Mouse (Mus musculus): ENCODE results near the gene Sh3bgrl3.

The Sh3bgrl3 gene

DNA sequence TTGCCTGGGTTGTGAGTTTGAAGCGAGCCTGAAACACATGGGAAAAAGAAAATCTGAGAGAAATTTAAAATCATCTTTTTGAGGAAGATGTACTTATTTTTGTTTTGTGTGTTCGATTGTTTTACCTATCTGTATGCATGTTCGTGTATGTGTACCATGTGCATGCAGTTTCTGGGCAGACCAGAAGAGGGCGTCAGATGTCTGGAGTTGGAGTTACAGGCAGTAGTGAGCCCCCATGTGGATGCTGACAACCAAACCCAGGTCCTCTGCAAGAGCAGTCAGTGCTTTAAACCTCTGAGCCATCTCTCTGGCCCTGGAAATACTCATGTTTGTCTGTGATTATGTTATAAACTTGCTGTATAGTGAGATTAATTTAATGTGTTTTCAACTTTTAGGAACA, 43.6 kb downstream of the Sh3bgrl3 start:
- ChIA-PET POLR2A (interaction anchor here in 1 of 4 experiments (0.6 to 0.7 kb wide), 2 partner anchors 7 to 78 kb away, joined by 4 read pairs; no protein-coding TSS in a partner anchor), CTCF (no interaction called here)

DNA sequence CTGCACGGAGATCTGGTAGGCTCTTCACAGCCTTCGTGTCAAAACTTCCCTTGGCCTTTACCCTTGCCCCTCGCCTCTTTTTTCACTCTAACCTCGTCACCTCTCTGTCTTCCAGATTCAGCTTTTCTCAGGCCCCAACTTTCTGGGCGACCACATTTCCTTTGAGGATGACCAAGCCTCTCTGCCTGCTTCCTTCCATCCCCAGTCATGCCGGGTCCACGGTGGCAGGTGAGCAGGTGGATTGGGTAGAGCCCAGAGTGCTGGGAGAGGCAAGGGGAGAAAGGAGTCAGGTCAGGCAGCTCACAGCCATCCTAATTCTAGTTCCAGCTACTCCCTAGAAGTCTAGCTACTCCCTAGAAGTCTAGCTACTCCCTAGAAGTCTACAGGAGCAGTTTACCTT, 46.1 kb downstream of the Sh3bgrl3 start:
- CTCF ChIA-PET = interaction anchor here in 3 of 4 experiments (0.8 to 1.9 kb wide), 5 partner anchors 13 to 70 kb away, joined by 3 to 14 read pairs (median 5); partner anchors contain the start of genes Cd52 (in 1 of the 3) and Crybg2 (in 1 of the 3)

DNA sequence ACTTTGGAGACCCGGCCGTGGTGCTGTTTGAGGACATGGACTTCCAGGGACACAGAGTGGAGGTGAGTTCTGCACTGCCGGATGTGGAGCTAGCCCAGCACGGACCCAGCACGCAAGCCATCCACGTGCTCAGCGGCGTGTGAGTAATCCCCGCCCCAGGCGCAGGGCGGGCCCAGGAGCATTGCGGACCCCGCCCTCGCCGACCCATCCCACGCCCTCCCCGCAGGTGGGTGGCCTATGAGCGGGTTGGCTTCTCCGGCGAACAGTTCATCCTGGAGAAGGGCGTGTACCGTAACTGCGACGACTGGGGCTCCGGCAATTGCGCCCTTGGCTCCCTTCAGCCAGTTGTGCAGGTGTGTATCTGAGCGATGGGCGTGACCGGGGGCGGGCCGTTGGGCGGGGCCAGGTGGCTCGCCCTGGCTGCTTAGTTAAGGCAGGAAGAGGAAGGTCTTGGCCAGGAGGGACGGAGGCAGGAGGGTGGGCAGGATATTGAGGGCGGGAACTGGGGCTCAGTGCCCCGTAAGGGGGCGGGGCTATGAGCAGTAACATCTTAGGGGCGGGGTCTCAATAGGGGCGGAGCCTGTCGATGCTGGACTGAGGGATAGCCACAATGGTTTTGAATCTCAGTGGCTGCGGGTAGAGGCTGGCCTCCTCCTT, 46.7 kb downstream of the Sh3bgrl3 start:
- POLR2A ChIA-PET = interaction anchor here (0.5 to 10.1 kb wide), 55 partner anchors 8 to 728 kb away, joined by 3 to 112 read pairs (median 3); partner anchors contain the start of genes Ubxn11 (in 2 of the 4), Cd52 (in 1 of the 4), Crybg2 (in 1 of the 4) and Rps6ka1 (in 1 of the 4)
- CTCF ChIA-PET = interaction anchor here in 3 of 4 experiments (0.5 to 1.9 kb wide), 9 partner anchors 9 to 69 kb away, joined by 3 to 14 read pairs (median 5); partner anchors contain the start of genes Crybg2 (in 1 of the 3) and Sh3bgrl3 (in 1 of the 3)

More for the DNA sequence above, 46.1 kb downstream of the Sh3bgrl3 start:
- POLR2A ChIA-PET = interaction anchor here in 3 of 4 experiments (0.5 to 10.1 kb wide), 19 partner anchors 8 to 729 kb away, joined by 3 to 112 read pairs (median 5); partner anchors contain the start of genes Crybg2 (in 1 of the 3), Hmgn2 (in 1 of the 3), Ubxn11 (in 1 of the 3) and Wdtc1 (in 1 of the 3)

DNA sequence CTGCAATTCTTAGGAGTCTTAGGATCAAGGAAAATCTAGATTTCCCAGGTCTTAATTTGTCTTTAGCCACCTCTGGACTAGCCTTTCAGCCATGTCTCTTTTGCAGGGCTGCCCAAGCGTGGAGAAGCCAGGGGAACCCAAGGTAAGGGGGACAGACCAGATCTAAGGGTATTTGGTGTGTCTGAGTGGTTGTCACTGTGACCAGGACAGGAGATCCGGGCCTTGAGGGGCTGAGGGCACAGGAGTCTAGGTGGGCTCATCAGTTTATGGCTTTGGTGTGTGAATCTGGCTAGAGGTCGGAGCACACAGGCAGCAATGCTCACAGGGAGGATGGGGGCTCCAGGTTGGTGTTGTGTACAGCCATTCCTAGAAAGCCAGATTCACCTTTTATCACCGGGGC, 47.9 kb downstream of the Sh3bgrl3 start:
- CTCF ChIA-PET = interaction anchor here in 2 of 4 experiments (1.0 to 1.9 kb wide), 5 partner anchors 10 to 45 kb away, joined by 3 to 14 read pairs (median 5); partner anchors contain the start of gene Crybg2 (in 1 of the 2)
- POLR2A ChIA-PET = interaction anchor here in 2 of 4 experiments (1.0 to 10.1 kb wide), 20 partner anchors 11 to 181 kb away, joined by 3 to 112 read pairs (median 4); partner anchors contain the start of genes Cd52 (in 1 of the 2), Crybg2 (in 1 of the 2) and Sh3bgrl3 (in 1 of the 2)

DNA sequence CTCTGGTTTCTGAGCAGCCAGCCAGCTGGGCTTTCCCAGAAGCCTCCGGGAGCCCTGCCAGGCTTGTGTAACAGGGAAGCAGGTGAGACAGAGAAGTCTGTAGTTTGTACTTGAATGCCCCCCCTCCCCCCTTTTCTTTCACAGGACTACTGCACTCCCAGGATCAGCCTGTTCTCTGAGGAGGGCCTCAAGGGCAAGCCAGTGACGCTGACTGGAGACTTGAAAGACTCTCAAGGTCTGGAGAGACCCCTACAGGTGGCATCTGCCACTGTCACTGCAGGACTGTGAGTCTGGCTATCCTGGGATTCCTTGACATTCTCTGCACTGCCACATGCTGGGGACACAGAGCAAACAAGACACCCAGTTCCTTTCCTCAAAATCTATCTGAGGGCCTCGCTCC, 49.9 kb downstream of the Sh3bgrl3 start:
- ChIA-PET CTCF (interaction anchor here (0.5 to 2.9 kb wide), 26 partner anchors 9 to 1194 kb away, joined by 3 to 35 read pairs (median 5); partner anchors contain the start of genes Cep85 (in 1 of the 4), Sh3bgrl3 (in 1 of the 4) and Stx12 (in 1 of the 4)), POLR2A (interaction anchor here in 3 of 4 experiments (0.7 to 10.1 kb wide), 32 partner anchors 8 to 200 kb away, joined by 3 to 112 read pairs (median 4); partner anchors contain the start of genes Crybg2 (in 1 of the 3), Hmgn2 (in 1 of the 3) and Rps6ka1 (in 1 of the 3))
